Mouse (Mus musculus) limb, embryonic 14.5 days (tissue): ENCODE data around the gene Ifi213. TPM values are rescaled to one million over a fixed set of nuclear protein-coding genes. Genes with fewer than 3 reads are reported as not detected.
"Not testable (repeated sequence)": the region's sequence is repeated elsewhere in the genome, so short reads cannot be mapped to it uniquely, and the experiment has no call there.

Source experiments
- ATAC-seq: fragments of 200-750 bp; cut with Nextera tagmentation; 2 replicates; pipeline ENCODE4 v1.8.0; 2017; ENCODE audit warnings: low read depth, moderate number of reproducible peaks, moderate TSS enrichment; ENCODE audit not compliant: low FRiP score
- DNase-seq: peaks from one replicate; pipeline ENCODE4 v3.0.0-alpha.2; 2015; ENCODE audit warnings: low spot score
- H3K27ac ChIP-seq: fragments of 300-500 bp; sonication (generic); replicated peaks from 2 replicates; pipeline ENCODE4 v1.5.1; 2014; ENCODE audit warnings: low read depth, mild to moderate bottlenecking, low read length, moderate library complexity, mixed read lengths
- H3K27me3 ChIP-seq: fragments of 300-500 bp; sonication (generic); 2 replicates; pipeline ENCODE4 v1.6.1; 2014; ENCODE audit warnings: low read length, mixed read lengths; ENCODE audit not compliant: control insufficient read depth, insufficient read depth
- H3K36me3 ChIP-seq: fragments of 300-500 bp; sonication (generic); 2 replicates; pipeline ENCODE4 v1.6.1; 2014; ENCODE audit warnings: mild to moderate bottlenecking, low read length, moderate library complexity, mixed read lengths; ENCODE audit not compliant: control insufficient read depth, insufficient read depth
- H3K4me1 ChIP-seq: fragments of 300-500 bp; sonication (generic); 2 replicates; pipeline ENCODE4 v1.6.1; 2014; ENCODE audit warnings: antibody characterized with exemption, low read length, mixed read lengths; ENCODE audit not compliant: control insufficient read depth, insufficient read depth
- H3K4me2 ChIP-seq: fragments of 300-500 bp; sonication (generic); replicated peaks from 2 replicates; pipeline ENCODE4 v1.6.1; 2014; ENCODE audit warnings: low read depth, mild to moderate bottlenecking, low read length, moderate library complexity; ENCODE audit not compliant: severe bottlenecking
- H3K4me3 ChIP-seq: fragments of 300-500 bp; sonication (generic); replicated peaks from 2 replicates; pipeline ENCODE4 v1.5.1; 2014; ENCODE audit warnings: low read length
- H3K9ac ChIP-seq: fragments of 300-500 bp; sonication (generic); 2 replicates; pipeline ENCODE4 v1.6.1; 2014; ENCODE audit warnings: mild to moderate bottlenecking, low read depth, low read length, moderate library complexity; ENCODE audit not compliant: severe bottlenecking
- H3K9me3 ChIP-seq: fragments of 300-500 bp; sonication (generic); 2 replicates; pipeline ENCODE4 v1.6.1; 2016; ENCODE audit warnings: low read length; ENCODE audit not compliant: control insufficient read depth
- POLR2A ChIP-seq: fragments of 200-500 bp; IDR thresholded peaks from 2 replicates; pipeline ENCODE4 v1.8.0; 2012; ENCODE audit warnings: inconsistent platforms, mild to moderate bottlenecking, moderate library complexity, borderline replicate concordance; ENCODE audit not compliant: insufficient read depth, insufficient read length; ENCODE audit errors: extremely low read depth
- WGBS: fragments of 180-500 bp; shearing (Covaris S2); extraction: QIAGEN DNeasy Blood & Tissue Kit; methylation state at CpG from one replicate; pipeline ENCODE4 v1.1.7; 2014; 5-methylcytosine and 5-hydroxymethylcytosine counted together
- microRNA-seq: library from miRNA; unstranded; fragments of <30 nt; microRNA quantifications from one replicate; pipeline ENCODE4, GENCODE M21; 2016
- polyA plus RNA-seq, 2 experiments: library from polyadenylated mRNA; depleted of rRNA in 1 of 2; stranded (reverse) in 1 of 2; unstranded in 1 of 2; fragments of >200 nt; fragmentation: Nextera tagmentation in 1 of 2; extraction: Ambion mirVana in 1 of 2; gene quantifications; 2 replicates each; pipeline versions ENCODE4 v1.2.1 to v1.2.3; 2012 to 2014

Gene Ifi213
- polyA plus RNA-seq, 2 experiments: 0.04 TPM; not detected in 1

DNA sequence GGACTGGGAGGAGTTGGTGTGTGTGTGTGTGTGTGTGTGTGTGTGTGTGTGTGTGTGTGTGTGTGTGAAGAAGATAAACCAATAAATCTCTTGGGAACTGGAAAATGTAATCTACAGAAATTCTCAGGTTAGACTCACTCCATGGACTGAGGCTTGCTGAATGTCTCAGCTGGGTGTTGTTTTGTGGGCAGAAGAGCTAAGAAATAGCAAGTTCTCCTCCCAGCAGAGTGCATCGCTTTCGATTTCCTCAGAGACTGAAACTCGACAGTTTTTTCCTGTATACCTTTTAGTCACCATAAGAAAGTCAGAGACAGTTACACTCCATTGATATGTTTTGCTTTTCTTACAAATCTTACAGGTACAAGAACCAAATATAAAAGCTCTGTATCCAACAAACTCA, 63.3 kb downstream of the Ifi213 start, which contains the start of gene Ifi214:
TSS of gene Ifi214 (minus strand) at position 167 of the 400 bp plus-strand sequence.
- not testable (repeated sequence) for ATAC-seq, H3K27ac ChIP-seq, H3K27me3 ChIP-seq, H3K9me3 ChIP-seq, DNase-seq, H3K9ac ChIP-seq, H3K4me2 ChIP-seq, H3K4me3 ChIP-seq, H3K36me3 ChIP-seq, H3K4me1 ChIP-seq
- WGBS: 90% methylated on average over 3 of the region's 3 CpGs

DNA sequence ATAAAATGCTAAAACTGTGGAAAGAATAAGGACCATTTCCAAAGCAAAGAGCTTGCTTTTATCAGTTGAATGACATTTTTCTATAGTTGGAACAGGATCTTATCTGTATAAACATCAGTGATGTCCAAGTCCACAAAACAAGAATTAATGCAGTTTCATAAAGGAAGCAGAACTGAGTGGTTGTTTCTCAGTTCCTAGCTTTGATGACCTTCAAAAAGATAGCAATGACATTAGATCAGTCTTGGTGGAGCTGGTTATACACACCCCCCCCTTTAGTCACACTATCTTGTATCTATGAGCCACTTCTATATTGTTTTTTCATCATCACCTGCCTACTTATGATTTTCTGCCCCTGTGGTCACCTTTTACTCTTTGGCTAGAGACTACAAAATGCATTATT, 77.6 kb downstream of the Ifi213 start:
- DNase-seq: no peak
- H3K36me3 ChIP-seq: no peaks in the 10 kb centered on the region
- ATAC-seq: no peak
- H3K9ac ChIP-seq: no peak overlapping the region
- no peaks in the 10 kb centered on the region for H3K4me1 ChIP-seq
- TF ChIP-seq POLR2A: no peak
- H3K4me2 ChIP-seq: no peak overlapping the region
- no peak overlapping the region for H3K27ac ChIP-seq
- no peaks in the 10 kb centered on the region for H3K27me3 ChIP-seq
- H3K9me3 ChIP-seq: no peaks in the 10 kb centered on the region
- H3K4me3 ChIP-seq: no peak overlapping the region

Small RNA genes lying within 50 kb of the gene (microRNA-seq; reads per million reads assigned to microRNA genes)
- not detected for gene Gm44339
- not detected for gene Gm44481

Other genes with a start within 250 kb of the Ifi213 start
- gene Aim2, start 248.4 kb downstream of the Ifi213 start, polyA plus RNA-seq (2012; rRNA removed): 1.1 and 1.8 TPM in 2 replicates
- gene Aim2, start 248.4 kb downstream of the Ifi213 start, polyA plus RNA-seq (2014; fragmentation: Nextera tagmentation; extraction: Ambion mirVana): 0.80 and 1.2 TPM in 2 replicates
- 4.7 and 6.1 TPM in 2 replicates for gene Cadm3, start 231.6 kb downstream of the Ifi213 start, polyA plus RNA-seq (2012; rRNA removed)
- gene Cadm3, start 231.6 kb downstream of the Ifi213 start, polyA plus RNA-seq (2014; fragmentation: Nextera tagmentation; extraction: Ambion mirVana): 2.0 and 2.2 TPM in 2 replicates
- gene Ifi206, start 108.2 kb downstream of the Ifi213 start, polyA plus RNA-seq (2012; rRNA removed): 0.11 and 0.18 TPM in 2 replicates
- 0.07 and 0.10 TPM in 2 replicates for gene Ifi206, start 108.2 kb downstream of the Ifi213 start, polyA plus RNA-seq (2014; fragmentation: Nextera tagmentation; extraction: Ambion mirVana)
- not detected in 2 replicates for gene Ifi214, start 63.3 kb downstream of the Ifi213 start, polyA plus RNA-seq (2012; rRNA removed)
- not detected in 2 replicates for gene Ifi214, start 63.3 kb downstream of the Ifi213 start, polyA plus RNA-seq (2014; fragmentation: Nextera tagmentation; extraction: Ambion mirVana)
- gene Ifi209, start 31.6 kb upstream of the Ifi213 start, polyA plus RNA-seq (2012; rRNA removed): 0.14 and 0.15 TPM in 2 replicates
- gene Ifi209, start 31.6 kb upstream of the Ifi213 start, polyA plus RNA-seq (2014; fragmentation: Nextera tagmentation; extraction: Ambion mirVana): 0.17 and 0.19 TPM in 2 replicates
- gene Ifi208, start 74.4 kb upstream of the Ifi213 start, polyA plus RNA-seq (2012; rRNA removed): 0.03 TPM in 1 of 2 replicates, not detected in the other
- not detected in 2 replicates for gene Ifi208, start 74.4 kb upstream of the Ifi213 start, polyA plus RNA-seq (2014; fragmentation: Nextera tagmentation; extraction: Ambion mirVana)
- gene Ifi207, start 142.5 kb upstream of the Ifi213 start, polyA plus RNA-seq (2012; rRNA removed): 2.6 and 2.8 TPM in 2 replicates
- 1.1 and 1.5 TPM in 2 replicates for gene Ifi207, start 142.5 kb upstream of the Ifi213 start, polyA plus RNA-seq (2014; fragmentation: Nextera tagmentation; extraction: Ambion mirVana)
- 0.83 and 1.5 TPM in 2 replicates for gene Ifi204, start 167.7 kb upstream of the Ifi213 start, polyA plus RNA-seq (2012; rRNA removed)
- 2.1 and 2.2 TPM in 2 replicates for gene Ifi204, start 167.7 kb upstream of the Ifi213 start, polyA plus RNA-seq (2014; fragmentation: Nextera tagmentation; extraction: Ambion mirVana)